Mouse (Mus musculus): ENCODE data around the gene Gabra1. TPM values are rescaled to one million over a fixed set of nuclear protein-coding genes. Genes with fewer than 3 reads are reported as not detected.

Gene Gabra1
- polyA plus RNA-seq, 1 experiment from 2014 or later, result 1.9 TPM

Other genes with a start within 250 kb of the Gabra1 start
- gene Gabrg2, start 182.1 kb downstream of the Gabra1 start, polyA plus RNA-seq (2015; fragmentation: Nextera tagmentation; extraction: Ambion mirVana), result 0.10 and 0.20 TPM in 2 replicates
- gene Gabra6, start 138.1 kb upstream of the Gabra1 start, polyA plus RNA-seq (2015; fragmentation: Nextera tagmentation; extraction: Ambion mirVana), result not detected in 2 replicates
- 0.86 and 0.90 TPM in 2 replicates for gene Gabrb2, start 236.8 kb upstream of the Gabra1 start, polyA plus RNA-seq (2015; fragmentation: Nextera tagmentation; extraction: Ambion mirVana)

All from limb, embryonic 15.5 days (tissue).